Mouse (Mus musculus) brain, embryonic 14.5 days (tissue): ENCODE data around the gene Ttc9c.

Experiments used
- CTCF ChIP-seq: fragments of 200-500 bp; IDR thresholded peaks from 2 replicates; pipeline ENCODE4 v1.5.1; 2012; ENCODE audit warnings: inconsistent platforms, mild to moderate bottlenecking, moderate library complexity, borderline replicate concordance; ENCODE audit not compliant: insufficient read depth, insufficient read length; ENCODE audit errors: extremely low read depth
- POLR2A ChIP-seq: fragments of 200-500 bp; IDR thresholded peaks from 2 replicates; pipeline ENCODE4 v1.6.1; 2012; ENCODE audit warnings: mild to moderate bottlenecking, inconsistent platforms, borderline replicate concordance; ENCODE audit not compliant: poor library complexity, insufficient read depth, insufficient read length, severe bottlenecking; ENCODE audit errors: extremely low read depth

GRCm38 (mm10) chr19:8817001-8817400, 2.1 kb downstream of the Ttc9c start:
- no peak for TF ChIP-seq POLR2A
- no peak for TF ChIP-seq CTCF
